Mouse (Mus musculus) hindbrain, postnatal 0 days (tissue): ENCODE measurements around the gene Card6. TPM values are rescaled to one million over a fixed set of nuclear protein-coding genes. Genes with fewer than 3 reads are reported as not detected.

Source experiments
- ATAC-seq: fragments of 200-750 bp; cut with Nextera tagmentation; 2 replicates; pipeline ENCODE4 v1.8.0; 2017; ENCODE audit warnings: mild to moderate bottlenecking, moderate TSS enrichment, moderate library complexity
- DNase-seq: peaks from one replicate; pipeline ENCODE4 v3.0.0-alpha.2; 2015; ENCODE audit warnings: low spot score
- H3K27ac ChIP-seq: fragments of 300-500 bp; sonication (generic); 2 replicates; pipeline ENCODE4 v1.5.1; 2014; ENCODE audit warnings: mild to moderate bottlenecking
- H3K27me3 ChIP-seq: fragments of 300-500 bp; sonication (generic); 2 replicates; pipeline ENCODE4 v1.6.1; 2014; ENCODE audit warnings: low read length, mixed read lengths; ENCODE audit not compliant: insufficient read depth
- H3K36me3 ChIP-seq: fragments of 300-500 bp; sonication (generic); 2 replicates; pipeline ENCODE4 v1.6.1; 2014; ENCODE audit warnings: low read length, mixed read lengths; ENCODE audit not compliant: insufficient read depth
- H3K4me1 ChIP-seq: fragments of 300-500 bp; sonication (generic); 2 replicates; pipeline ENCODE4 v1.6.1; 2014; ENCODE audit warnings: antibody characterized with exemption, low read length, mixed read lengths; ENCODE audit not compliant: insufficient read depth
- H3K4me2 ChIP-seq: fragments of 300-500 bp; sonication (generic); 2 replicates; pipeline ENCODE4 v1.6.1; 2014; ENCODE audit warnings: low read depth, mild to moderate bottlenecking, low read length, moderate library complexity, mixed read lengths
- H3K4me3 ChIP-seq: fragments of 300-500 bp; sonication (generic); 2 replicates; pipeline ENCODE4 v1.5.1; 2014; ENCODE audit warnings: low read length
- H3K9ac ChIP-seq: fragments of 300-500 bp; sonication (generic); replicated peaks from 2 replicates; pipeline ENCODE4 v1.6.1; 2014; ENCODE audit warnings: mild to moderate bottlenecking, low read length, moderate library complexity, mixed read lengths
- H3K9me3 ChIP-seq: fragments of 300-500 bp; sonication (generic); 2 replicates; pipeline ENCODE4 v1.6.1; 2016; ENCODE audit warnings: low read length, mixed read lengths
- CTCF ChIP-seq: IDR thresholded peaks from 2 replicates; pipeline ENCODE4 v1.5.1; 2016; ENCODE audit warnings: antibody characterized with exemption, control low read depth, low read depth
- WGBS: fragments of 180-500 bp; shearing (Covaris S2); extraction: QIAGEN DNeasy Blood & Tissue Kit; methylation state at CpG from one replicate; pipeline ENCODE4 v1.1.7; 2014; 5-methylcytosine and 5-hydroxymethylcytosine counted together
- polyA plus RNA-seq: library from polyadenylated mRNA; unstranded; fragments of >200 nt; fragmentation: Nextera tagmentation; extraction: Ambion mirVana; gene quantifications from 2 replicates; pipeline ENCODE4 v1.2.1, GENCODE M21; 2015
- total RNA-seq: library from RNA; depleted of rRNA; stranded (reverse); fragments of >200 nt; gene quantifications from 2 replicates; pipeline ENCODE4 v1.2.3, GENCODE M21; 2014

Card6 gene
- total and polyA plus RNA-seq, 2 experiments from 2014 or later: 0.16 to 0.23 TPM

- H3K36me3 ChIP-seq: peaks cover 26% of the 10 kb centered on the region
- no peak overlapping the region for H3K4me2 ChIP-seq
- no peaks in the 10 kb centered on the region for H3K27me3 ChIP-seq
- H3K9me3 ChIP-seq: no peaks in the 10 kb centered on the region
- H3K9ac ChIP-seq: no peak overlapping the region
- ATAC-seq: no peak
- TF ChIP-seq CTCF: no peak
- H3K4me1 ChIP-seq: peaks cover 7% of the 10 kb centered on the region; the same call in 1 of the 2 replicates
- H3K27ac ChIP-seq: no peak overlapping the region
- WGBS: 99% methylated on average over 2 of the region's 2 CpGs
- no peak overlapping the region for H3K4me3 ChIP-seq
- no peak for DNase-seq
These were observed 10.9 kb upstream of the Card6 start for GRCm38 (mm10) chr15:5119192-5119591.

GRCm38 (mm10) chr15:5118626-5119025 is 10.3 kb upstream of the Card6 start:
- DNase-seq (no peak), ATAC-seq (no peak)
- 89% methylated on average over 9 of the region's 9 CpGs for WGBS
- Histone ChIP-seq H3K9me3 (no peaks in the 10 kb centered on the region), H3K4me1 (peaks cover 7% of the 10 kb centered on the region; the same call in 1 of the 2 replicates), H3K27ac (no peak overlapping the region), H3K36me3 (peaks cover 26% of the 10 kb centered on the region), H3K9ac (no peak overlapping the region), H3K27me3 (no peaks in the 10 kb centered on the region), H3K4me2 (no peak overlapping the region), H3K4me3 (no peak overlapping the region)
- no peak for TF ChIP-seq CTCF

- ATAC-seq: no peak
- TF ChIP-seq CTCF: no peak
- Histone ChIP-seq H3K9ac (peak overlapping the region; percentile 87), H3K4me2 (peak overlapping the region; percentile 77), H3K27me3 (no peaks in the 10 kb centered on the region), H3K4me3 (peak overlapping the region; percentile 72), H3K27ac (peak overlapping the region; percentile 74), H3K4me1 (peaks cover 7% of the 10 kb centered on the region; the same call in 1 of the 2 replicates), H3K36me3 (peaks cover 26% of the 10 kb centered on the region), H3K9me3 (no peaks in the 10 kb centered on the region)
- DNase-seq: no peak
- WGBS: 3% methylated on average over 22 of the region's 22 CpGs
These were observed 8.8 kb upstream of the Card6 start for GRCm38 (mm10) chr15:5117031-5117601.

GRCm38 (mm10) chr15:5116270-5117030 is 8.1 kb upstream of the Card6 start, which contains the start of gene Rpl37:
Rpl37 (plus strand) TSS chr15:5116645.
- peaks cover 25% of the 10 kb centered on the region for H3K36me3 ChIP-seq
- peak; percentile 98 for ATAC-seq
- peaks cover 7% of the 10 kb centered on the region; the same call in 1 of the 2 replicates for H3K4me1 ChIP-seq
- TF ChIP-seq CTCF: peak; percentile 85
- H3K9me3 ChIP-seq: no peaks in the 10 kb centered on the region
- peak within 1 kb of the TSS; percentile 74 for H3K27ac ChIP-seq
- WGBS: under 1% methylated on average over 55 of the region's 55 CpGs
- H3K4me2 ChIP-seq: peak within 1 kb of the TSS; percentile 77
- no peaks in the 10 kb centered on the region for H3K27me3 ChIP-seq
- H3K4me3 ChIP-seq: peak within 1 kb of the TSS; percentile 72
- DNase-seq: peak; percentile 99
- peak within 1 kb of the TSS; percentile 87 for H3K9ac ChIP-seq

GRCm38 (mm10) chr15:5115173-5115572 is 6.8 kb upstream of the Card6 start:
- H3K36me3 ChIP-seq: peaks cover 18% of the 10 kb centered on the region

GRCm38 (mm10) chr15:5112651-5113050 is 4.3 kb upstream of the Card6 start:
- no peaks in the 10 kb centered on the region for H3K9me3 ChIP-seq
- no peak overlapping the region for H3K9ac ChIP-seq
- no peaks in the 10 kb centered on the region for H3K27me3 ChIP-seq
- TF ChIP-seq CTCF: no peak
- 83% methylated on average over 3 of the region's 3 CpGs for WGBS
- peaks cover 3% of the 10 kb centered on the region; the same call in 1 of the 2 replicates for H3K4me1 ChIP-seq
- H3K4me3 ChIP-seq: no peak overlapping the region
- ATAC-seq (no peak), DNase-seq (no peak)
- no peak overlapping the region for H3K27ac ChIP-seq
- no peak overlapping the region for H3K4me2 ChIP-seq
- no peaks in the 10 kb centered on the region for H3K36me3 ChIP-seq

More at GRCm38 (mm10) chr15:5115173-5115572, 6.8 kb upstream of the Card6 start:
- WGBS: 68% methylated on average over 8 of the region's 8 CpGs
- no peak for ATAC-seq
- H3K4me2 ChIP-seq: peak overlapping the region; percentile 76
- H3K27ac ChIP-seq: peak overlapping the region; percentile 74; the same call in 1 of the 2 replicates
- no peak for TF ChIP-seq CTCF
- H3K4me1 ChIP-seq: peaks cover 7% of the 10 kb centered on the region; the same call in 1 of the 2 replicates
- H3K4me3 ChIP-seq: peak overlapping the region; percentile 72
- H3K9me3 ChIP-seq: no peaks in the 10 kb centered on the region
- no peak for DNase-seq
- peak overlapping the region; percentile 57 for H3K9ac ChIP-seq
- no peaks in the 10 kb centered on the region for H3K27me3 ChIP-seq

GRCm38 (mm10) chr15:5108655-5109040 is 309 bp upstream of the Card6 start:
- TF ChIP-seq CTCF: no peak
- Histone ChIP-seq H3K4me1 (no peaks in the 10 kb centered on the region), H3K4me2 (no peak overlapping the region), H3K9me3 (no peaks in the 10 kb centered on the region), H3K27me3 (no peaks in the 10 kb centered on the region), H3K27ac (no peak overlapping the region), H3K9ac (no peak overlapping the region), H3K36me3 (no peaks in the 10 kb centered on the region), H3K4me3 (no peak overlapping the region)
- WGBS: 79% methylated on average over 3 of the region's 3 CpGs
- ATAC-seq (no peak), DNase-seq (no peak)
